Mouse (Mus musculus) brain, embryonic 14.5 days (tissue): ENCODE measurements around the gene Olfr1420. TPM values are rescaled to one million over a fixed set of nuclear protein-coding genes. Genes with fewer than 3 reads are reported as not detected.
"Not testable (repeated sequence)": the region's sequence is repeated elsewhere in the genome, so short reads cannot be mapped to it uniquely, and the experiment has no call there.

ENCODE experiments used
- DNase-seq: peaks from one replicate; pipeline ENCODE4 v3.0.0-alpha.2; 2011; ENCODE audit warnings: low read depth
- CTCF ChIP-seq: fragments of 200-500 bp; IDR thresholded peaks from 2 replicates; pipeline ENCODE4 v1.5.1; 2012; ENCODE audit warnings: inconsistent platforms, mild to moderate bottlenecking, moderate library complexity, borderline replicate concordance; ENCODE audit not compliant: insufficient read depth, insufficient read length; ENCODE audit errors: extremely low read depth
- POLR2A ChIP-seq: fragments of 200-500 bp; IDR thresholded peaks from 2 replicates; pipeline ENCODE4 v1.6.1; 2012; ENCODE audit warnings: mild to moderate bottlenecking, inconsistent platforms, borderline replicate concordance; ENCODE audit not compliant: poor library complexity, insufficient read depth, insufficient read length, severe bottlenecking; ENCODE audit errors: extremely low read depth
- polyA plus RNA-seq: library from polyadenylated mRNA; depleted of rRNA; stranded (reverse); fragments of >200 nt; gene quantifications from 2 replicates; pipeline ENCODE4 v1.2.3, GENCODE M21; 2012; rRNA removed

The Olfr1420 gene
- polyA plus RNA-seq = not detected in 2 replicates

DNA sequence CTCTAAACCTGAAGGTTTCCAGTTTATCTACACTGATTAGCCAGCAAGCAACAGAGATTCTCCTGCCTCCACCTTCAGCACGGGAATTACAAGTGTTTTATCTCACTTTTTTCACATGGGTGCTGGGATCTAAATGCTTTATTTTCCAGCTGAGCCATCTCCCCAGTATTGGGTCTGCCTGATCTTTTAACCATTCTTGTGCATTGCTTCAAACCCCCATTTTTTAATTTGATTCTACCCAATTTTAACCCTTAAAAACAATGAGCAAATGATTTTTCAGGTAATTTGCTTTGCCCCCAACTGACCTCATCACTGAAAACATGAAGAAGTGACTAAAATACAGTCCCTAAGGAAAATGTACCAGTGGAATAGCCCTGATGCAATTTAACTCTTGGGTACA lies at the start of gene Olfr1420:
TSS of gene Olfr1420 (plus strand) at position 301 of the 400 bp plus-strand sequence.
- TF ChIP-seq POLR2A = no peak
- TF ChIP-seq CTCF = no peak
- DNase-seq = no peak

DNA sequence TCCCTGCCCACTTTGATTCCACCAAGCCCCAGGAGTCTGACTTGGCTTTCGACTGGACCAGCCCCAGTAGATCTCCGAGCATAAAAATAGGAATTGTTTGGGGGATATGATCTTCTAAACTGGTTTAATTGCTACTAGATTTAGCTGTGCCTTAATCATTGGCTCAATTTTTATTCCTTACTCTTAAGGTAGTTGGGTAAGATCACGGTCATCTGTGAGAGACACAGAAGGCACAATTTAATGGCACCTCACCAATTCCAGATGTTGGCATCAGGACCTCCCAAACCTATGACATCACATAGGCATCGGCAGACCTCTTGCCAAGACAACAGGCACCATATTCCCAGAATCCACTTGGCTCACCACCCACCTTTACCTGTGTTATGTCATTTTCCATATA lies 47.2 kb upstream of the Olfr1420 start, which contains the start of gene Olfr1417:
TSS of gene Olfr1417 (minus strand) at position 101 of the 400 bp plus-strand sequence.
- DNase-seq = no peak
- no peak for TF ChIP-seq POLR2A
- TF ChIP-seq CTCF = no peak

DNA sequence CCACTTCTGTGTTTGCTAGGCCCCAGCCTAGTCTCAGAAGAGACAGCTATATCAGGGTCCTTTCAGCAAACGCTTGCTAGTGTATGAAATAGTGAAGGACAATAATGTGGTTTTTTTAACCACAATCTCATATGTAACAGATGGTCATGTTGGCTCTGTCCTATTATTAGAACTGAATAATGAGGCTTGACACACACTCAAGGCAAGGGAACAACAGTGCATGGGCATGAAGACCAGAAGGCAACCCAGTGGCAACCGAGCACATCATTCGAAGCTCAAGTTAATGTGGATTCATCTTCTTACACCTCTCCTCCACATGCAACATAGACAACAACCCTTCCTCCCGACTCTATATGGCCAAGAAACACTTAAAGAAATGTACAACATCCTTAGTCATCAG lies 40.0 kb upstream of the Olfr1420 start:
- DNase-seq = no peak
- TF ChIP-seq POLR2A (no peak), CTCF (no peak)

DNA sequence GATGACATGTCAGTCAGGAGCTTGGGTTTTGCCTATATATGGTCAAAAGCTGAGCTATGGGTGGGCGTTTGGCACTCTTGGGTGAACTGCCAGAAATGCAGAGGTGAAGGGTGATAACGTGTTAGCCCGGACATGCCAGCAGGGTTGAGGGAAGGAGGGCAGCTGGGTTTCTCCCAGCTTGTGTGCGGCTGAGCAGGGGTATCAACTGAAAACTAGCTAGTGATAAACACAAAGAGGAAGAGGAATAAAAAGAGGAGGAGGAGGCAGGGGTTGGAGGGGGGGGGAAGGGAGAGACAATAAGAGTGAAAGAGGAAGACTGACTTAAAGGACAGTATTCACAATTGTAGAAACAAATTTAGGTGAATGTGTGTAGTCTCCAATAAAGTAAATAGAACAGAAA lies 33.7 kb upstream of the Olfr1420 start:
- no peak for DNase-seq

DNA sequence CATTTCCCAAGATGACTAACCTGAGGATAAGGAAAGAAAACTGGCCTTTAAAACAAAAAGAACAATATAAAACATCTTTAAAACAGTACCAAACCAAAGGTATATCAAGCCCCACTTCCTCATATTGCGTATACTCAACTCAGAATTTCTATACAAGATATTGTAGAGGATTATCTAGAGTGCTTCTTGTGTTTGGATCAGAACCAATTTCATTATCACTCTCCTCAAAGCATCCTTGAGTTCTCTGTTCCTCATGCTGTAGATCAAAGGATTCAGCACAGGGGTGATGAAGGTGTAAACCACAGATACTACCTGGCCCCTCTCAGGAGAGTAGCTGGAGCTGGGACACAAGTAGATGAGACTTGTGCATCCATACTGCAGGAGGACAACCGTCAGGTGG lies 31.5 kb upstream of the Olfr1420 start:
- no peak for DNase-seq
- TF ChIP-seq CTCF (no peak), POLR2A (no peak)

More for the DNA sequence above, 33.7 kb upstream of the Olfr1420 start:
- TF ChIP-seq CTCF (no peak), POLR2A (no peak)

DNA sequence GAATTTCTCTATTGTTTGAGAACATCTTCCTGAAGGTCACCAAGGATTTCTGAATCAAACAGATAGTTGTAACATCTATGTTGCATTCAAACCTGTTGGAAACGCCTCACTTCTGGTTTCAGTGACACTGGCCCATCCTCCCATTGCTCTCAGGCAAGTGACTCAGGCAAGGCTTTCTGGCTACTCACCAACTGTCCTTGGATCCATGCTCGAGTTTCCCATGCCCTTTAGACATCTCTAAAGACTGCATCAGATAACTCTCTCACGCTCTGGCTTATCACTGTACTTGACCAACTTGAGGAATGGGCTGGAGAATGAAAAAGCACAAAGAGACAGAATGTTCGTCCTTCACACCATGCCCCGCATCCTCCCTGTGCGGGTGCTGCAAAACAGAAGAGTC lies 29.9 kb upstream of the Olfr1420 start:
- TF ChIP-seq POLR2A (no peak), CTCF (no peak)
- DNase-seq = no peak

DNA sequence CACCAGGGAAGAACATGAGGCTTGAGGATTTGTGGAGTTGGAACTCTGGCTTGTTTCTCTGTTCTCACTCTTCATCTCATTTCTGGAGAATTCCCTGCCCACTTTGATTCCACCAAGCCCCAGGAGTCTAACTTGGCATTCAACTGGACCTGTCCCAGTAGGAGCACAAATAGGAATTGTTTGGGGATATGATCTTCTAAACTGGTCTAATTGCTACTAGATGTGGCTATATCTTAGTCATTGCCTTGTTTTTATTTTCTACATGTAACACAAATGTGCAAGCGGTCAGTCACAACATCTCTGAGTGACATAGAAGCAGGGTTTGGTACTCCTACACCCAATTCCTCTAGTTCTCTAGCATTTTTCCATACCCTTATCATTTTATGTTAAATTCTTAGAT lies 25.4 kb upstream of the Olfr1420 start, which contains the start of gene Olfr1418:
TSS of gene Olfr1418 (minus strand) at position 101 of the 400 bp plus-strand sequence.
- TF ChIP-seq POLR2A (no peak), CTCF (no peak)
- no peak for DNase-seq

DNA sequence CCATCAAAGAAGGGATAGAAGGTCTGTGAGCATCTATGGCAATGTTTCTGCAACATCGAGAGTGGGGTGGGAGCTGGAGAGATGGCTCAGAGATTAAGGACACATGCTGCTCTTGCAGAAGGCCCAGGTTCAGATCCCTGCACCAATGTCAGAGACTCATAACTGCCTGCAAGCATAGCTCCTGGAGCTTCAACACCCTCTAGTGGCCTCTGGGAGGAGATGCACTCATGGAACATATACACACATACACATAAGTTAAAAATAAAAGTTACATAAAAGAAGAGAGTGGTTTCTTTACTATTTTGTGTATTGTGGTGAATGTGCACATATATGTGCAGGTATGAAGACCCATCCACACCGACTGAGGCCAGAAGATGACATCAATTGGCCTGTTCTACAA lies 18.5 kb upstream of the Olfr1420 start:
- TF ChIP-seq CTCF = no peak
- no peak for TF ChIP-seq POLR2A
- DNase-seq = no peak

DNA sequence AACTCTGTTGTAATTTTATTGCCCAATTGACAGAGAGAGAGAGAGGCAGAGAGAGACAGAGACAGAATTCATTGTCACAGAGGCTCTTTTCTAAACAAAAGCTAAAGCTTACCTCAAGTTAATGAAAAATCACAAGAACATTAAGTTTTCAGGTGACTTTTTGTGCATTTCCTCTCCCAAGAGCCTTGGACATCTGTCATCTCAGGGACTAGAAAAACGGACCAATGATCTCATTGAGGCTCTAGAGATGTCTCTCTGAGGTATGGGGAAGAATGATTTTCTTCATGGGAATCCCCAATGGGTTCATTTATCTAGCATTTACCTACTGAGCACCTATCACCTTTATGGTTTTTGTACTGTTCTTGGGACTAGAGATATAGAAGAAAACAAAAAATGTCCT lies 11.4 kb upstream of the Olfr1420 start, which contains the start of gene Olfr1419:
TSS of gene Olfr1419 (minus strand) at position 101 of the 400 bp plus-strand sequence.
- DNase-seq = no peak
- TF ChIP-seq POLR2A (no peak), CTCF (no peak)

DNA sequence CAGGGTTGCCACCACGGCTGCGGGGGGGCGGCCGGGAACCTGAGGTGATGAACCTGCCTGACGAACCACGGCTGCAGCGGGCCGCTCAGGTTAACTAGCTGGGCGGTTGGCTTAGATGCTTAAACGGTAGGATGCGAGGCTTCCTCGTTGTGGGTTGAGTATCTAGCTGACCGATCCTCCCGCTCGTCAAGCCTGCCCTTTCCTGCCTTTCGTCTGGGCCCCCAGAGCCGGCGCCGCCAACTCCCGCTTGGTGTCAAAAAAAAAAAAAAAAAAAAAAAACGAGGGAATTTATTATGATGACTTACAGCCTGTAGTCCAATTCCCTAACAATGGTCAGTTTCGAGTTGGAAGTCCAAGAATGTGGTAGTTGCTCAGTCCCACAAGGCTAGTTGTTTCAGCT lies 8.0 kb upstream of the Olfr1420 start:
- not testable (repeated sequence) for DNase-seq

DNA sequence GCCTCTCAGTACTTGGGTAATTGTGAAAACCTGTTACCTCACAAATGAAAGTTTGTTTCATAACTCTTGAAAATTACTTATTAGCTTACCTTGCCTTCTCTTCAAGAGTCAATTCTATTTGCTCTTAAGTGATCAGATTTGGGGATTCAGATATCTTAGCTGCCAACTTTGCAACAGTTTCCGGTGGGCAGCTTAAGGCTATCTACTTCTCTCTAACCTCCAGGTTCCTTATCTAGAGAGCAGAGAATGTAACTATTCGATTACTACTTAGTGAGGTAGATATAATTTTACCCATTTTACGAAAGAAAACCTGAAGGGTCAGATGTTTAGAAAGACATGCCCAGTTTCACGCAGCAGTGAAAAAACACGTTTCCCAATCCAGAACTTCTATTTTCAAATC lies 24.7 kb downstream of the Olfr1420 start:
- no peak for DNase-seq
- TF ChIP-seq CTCF (no peak), POLR2A (no peak)

DNA sequence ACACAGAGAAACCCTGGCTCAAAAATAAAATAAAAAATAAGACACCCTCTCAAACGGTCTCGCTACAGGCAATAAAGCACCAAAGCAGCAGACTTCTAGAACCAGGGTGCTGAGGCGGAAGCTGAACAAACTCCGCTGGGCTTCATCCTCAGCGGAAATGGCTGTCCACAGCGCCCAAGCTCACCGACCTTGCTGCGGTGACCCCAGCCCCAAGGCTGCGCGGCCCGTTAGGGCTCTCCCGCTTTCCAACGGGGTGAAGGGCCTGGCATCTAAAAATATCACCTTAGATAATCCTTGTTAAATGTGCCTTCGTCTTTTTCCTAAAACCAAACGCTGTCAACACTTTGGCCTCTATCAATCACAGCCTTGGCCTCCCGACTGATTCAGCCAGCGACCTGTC lies 25.2 kb downstream of the Olfr1420 start:
- DNase-seq = no peak
- TF ChIP-seq CTCF (no peak), POLR2A (no peak)
